Mouse (Mus musculus): ENCODE measurements around the gene Kazn. TPM values are rescaled to one million over a fixed set of nuclear protein-coding genes. Genes with fewer than 3 reads are reported as not detected.
A peak's percentile ranks its signal among the peaks of the same experiment; 100 is the strongest.

Gene Kazn
- total and polyA plus RNA-seq, 2 experiments from 2014 or later: 25.6 to 70.2 TPM

DNA sequence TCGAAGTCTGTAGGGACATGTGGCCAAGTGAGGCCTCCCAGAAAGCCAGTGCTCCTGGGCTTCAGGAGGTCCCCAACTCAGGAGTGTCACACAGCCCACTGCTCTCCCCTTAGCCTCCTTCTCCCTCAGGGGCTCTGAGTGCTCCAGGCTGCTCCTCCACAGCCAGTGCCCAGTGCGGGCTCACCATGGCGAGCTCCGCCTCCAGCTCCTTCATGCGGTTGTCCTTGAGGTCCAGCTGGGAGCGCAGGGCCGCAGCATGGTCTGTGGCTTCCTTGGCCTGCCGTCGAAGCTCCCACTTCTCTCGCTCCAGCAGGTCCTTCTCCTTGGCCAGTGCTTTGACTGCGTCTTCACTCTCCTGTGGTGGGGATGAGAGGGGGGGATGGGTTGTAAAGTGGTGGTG, 85.0 kb downstream of the Kazn start:
- WGBS: 62% methylated on average over 11 of the region's 11 CpGs

DNA sequence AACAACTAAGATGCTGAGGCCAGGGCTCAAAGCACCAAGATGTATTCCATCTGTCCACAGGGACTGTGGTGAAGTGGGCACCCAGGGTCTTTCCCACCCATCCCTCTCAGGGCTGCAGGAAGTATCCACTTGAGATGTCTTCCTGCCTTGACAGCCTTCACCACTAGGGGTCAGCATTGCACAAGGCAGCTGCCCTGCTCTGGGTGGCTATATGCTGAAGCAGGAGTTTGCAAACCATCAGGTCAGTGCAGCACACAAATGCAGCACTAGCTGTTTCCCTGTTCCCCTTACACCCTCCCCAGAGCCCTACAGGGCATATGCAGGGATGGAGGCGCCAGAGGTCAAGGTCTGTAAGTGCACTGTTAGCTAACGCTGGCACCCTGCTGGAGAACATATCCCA, 85.7 kb downstream of the Kazn start:
- H3K9me3 ChIP-seq (ENCODE audit: low read length): no peaks in the 10 kb centered on the region
- H3K9ac ChIP-seq (replicated peaks; ENCODE audit: low read length, poor library complexity, severe bottlenecking): no peak overlapping the region
- no peak overlapping the region for H3K4me2 ChIP-seq (ENCODE audit: low read depth, low read length, poor library complexity, severe bottlenecking)
- DNase-seq (ENCODE audit: low spot score): peak; percentile 90
- no peaks in the 10 kb centered on the region for H3K27me3 ChIP-seq (ENCODE audit: insufficient read depth, low read length)
- 4% methylated on average over 2 of the region's 2 CpGs for WGBS
- H3K36me3 ChIP-seq (ENCODE audit: insufficient read depth, low read length): peaks cover 15% of the 10 kb centered on the region
- no peaks in the 10 kb centered on the region for H3K4me1 ChIP-seq (ENCODE audit: insufficient read depth, low read length)
- ATAC-seq (ENCODE audit: low FRiP score): peak; percentile 76
- no peak overlapping the region for H3K4me3 ChIP-seq (ENCODE audit: low read depth, low read length)
- TF ChIP-seq CTCF (IDR thresholded peaks at IDR 0.05): peak; percentile 100
- H3K27ac ChIP-seq (ENCODE audit: low read depth, low read length): no peak overlapping the region

More for the DNA sequence above, 85.0 kb downstream of the Kazn start:
- ATAC-seq (ENCODE audit: low FRiP score) (no peak), DNase-seq (ENCODE audit: low spot score) (no peak)
- no peak overlapping the region for H3K4me2 ChIP-seq (ENCODE audit: low read depth, low read length, poor library complexity, severe bottlenecking)
- no peaks in the 10 kb centered on the region for H3K27me3 ChIP-seq (ENCODE audit: insufficient read depth, low read length)
- TF ChIP-seq CTCF (IDR thresholded peaks at IDR 0.05): no peak
- no peak overlapping the region for H3K4me3 ChIP-seq (ENCODE audit: low read depth, low read length)
- no peaks in the 10 kb centered on the region for H3K9me3 ChIP-seq (ENCODE audit: low read length)
- H3K27ac ChIP-seq (ENCODE audit: low read depth, low read length): no peak overlapping the region
- 0 out of 2 replicates have a peak, but pooled peaks cover 12% of the 10 kb centered on the region for H3K36me3 ChIP-seq (ENCODE audit: insufficient read depth, low read length)
- no peak overlapping the region for H3K9ac ChIP-seq (replicated peaks; ENCODE audit: low read length, poor library complexity, severe bottlenecking)
- H3K4me1 ChIP-seq (ENCODE audit: insufficient read depth, low read length): no peaks in the 10 kb centered on the region

DNA sequence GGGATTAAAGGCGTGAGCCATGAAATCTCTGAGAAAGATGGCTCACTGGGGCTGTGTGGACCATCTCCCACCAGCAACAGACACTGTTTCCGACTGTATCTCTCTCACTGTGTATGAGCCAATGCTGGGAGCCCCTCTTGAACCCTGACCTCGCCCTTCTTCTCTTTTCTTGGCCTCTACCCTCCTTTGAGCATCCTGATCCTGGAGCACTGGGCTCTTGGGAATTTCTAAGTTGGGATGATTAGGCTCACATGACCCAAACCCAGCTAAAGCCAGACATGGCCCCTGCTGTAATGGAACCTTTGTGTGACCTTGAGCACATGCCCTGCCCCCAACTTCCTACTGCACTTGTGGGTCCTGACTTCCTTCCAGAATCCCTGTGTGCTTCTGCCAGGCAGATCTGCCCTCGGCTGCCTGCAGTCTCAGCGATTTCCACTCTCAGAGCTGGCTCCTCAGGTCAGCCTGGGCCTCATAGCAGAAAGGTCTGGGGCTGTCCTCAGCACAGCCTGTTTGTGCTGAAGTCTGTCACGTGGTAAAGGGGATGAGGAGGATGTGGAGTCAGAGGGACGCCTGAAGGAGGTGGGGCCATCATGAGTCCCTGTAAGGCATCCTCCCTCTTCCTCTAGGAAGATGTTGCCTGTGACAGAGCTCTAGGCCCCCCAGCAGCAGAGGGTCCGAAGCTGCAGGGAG, 86.3 kb downstream of the Kazn start:
- no peaks in the 10 kb centered on the region for H3K9me3 ChIP-seq (ENCODE audit: low read length)
- no peak overlapping the region for H3K4me2 ChIP-seq (ENCODE audit: low read depth, low read length, poor library complexity, severe bottlenecking)
- H3K36me3 ChIP-seq (ENCODE audit: insufficient read depth, low read length): peaks cover 21% of the 10 kb centered on the region
- ATAC-seq (ENCODE audit: low FRiP score): no peak
- TF ChIP-seq CTCF (IDR thresholded peaks at IDR 0.05): no peak
- DNase-seq (ENCODE audit: low spot score): no peak
- no peak overlapping the region for H3K27ac ChIP-seq (ENCODE audit: low read depth, low read length)
- no peaks in the 10 kb centered on the region for H3K27me3 ChIP-seq (ENCODE audit: insufficient read depth, low read length)
- no peak overlapping the region for H3K4me3 ChIP-seq (ENCODE audit: low read depth, low read length)
- WGBS: 78% methylated on average over 8 of the region's 8 CpGs
- H3K9ac ChIP-seq (replicated peaks; ENCODE audit: low read length, poor library complexity, severe bottlenecking): no peak overlapping the region
- no peaks in the 10 kb centered on the region for H3K4me1 ChIP-seq (ENCODE audit: insufficient read depth, low read length)

DNA sequence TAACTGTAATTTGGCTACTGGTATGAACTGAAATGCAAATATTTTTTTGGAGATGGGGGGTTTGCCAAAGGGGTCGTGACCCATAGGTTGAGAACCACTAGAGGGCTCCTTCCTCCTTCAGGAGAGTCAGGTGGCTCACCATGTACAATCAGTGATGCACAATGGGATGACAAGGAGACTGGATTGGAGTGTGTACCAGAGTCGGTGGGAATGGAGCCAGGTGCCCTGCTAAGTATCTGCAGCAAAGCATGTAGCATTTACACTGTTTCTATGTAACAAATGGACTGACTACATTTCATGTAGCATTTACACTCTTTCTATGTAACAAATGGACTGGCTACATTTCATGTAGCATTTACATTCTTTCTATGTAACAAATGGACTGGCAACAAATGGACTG, 89.1 kb downstream of the Kazn start:
- ATAC-seq (ENCODE audit: low FRiP score): no peak
- Histone ChIP-seq H3K4me2 (ENCODE audit: low read depth, low read length, poor library complexity, severe bottlenecking) (no peak overlapping the region), H3K27me3 (ENCODE audit: insufficient read depth, low read length) (no peaks in the 10 kb centered on the region), H3K4me3 (ENCODE audit: low read depth, low read length) (no peak overlapping the region), H3K9ac (replicated peaks; ENCODE audit: low read length, poor library complexity, severe bottlenecking) (no peak overlapping the region), H3K9me3 (ENCODE audit: low read length) (no peaks in the 10 kb centered on the region), H3K27ac (ENCODE audit: low read depth, low read length) (no peak overlapping the region), H3K36me3 (ENCODE audit: insufficient read depth, low read length) (peaks cover 43% of the 10 kb centered on the region), H3K4me1 (ENCODE audit: insufficient read depth, low read length) (no peaks in the 10 kb centered on the region)
- WGBS: 73% methylated on average over 2 of the region's 2 CpGs
- no peak for TF ChIP-seq CTCF (IDR thresholded peaks at IDR 0.05)
- no peak for DNase-seq (ENCODE audit: low spot score)

DNA sequence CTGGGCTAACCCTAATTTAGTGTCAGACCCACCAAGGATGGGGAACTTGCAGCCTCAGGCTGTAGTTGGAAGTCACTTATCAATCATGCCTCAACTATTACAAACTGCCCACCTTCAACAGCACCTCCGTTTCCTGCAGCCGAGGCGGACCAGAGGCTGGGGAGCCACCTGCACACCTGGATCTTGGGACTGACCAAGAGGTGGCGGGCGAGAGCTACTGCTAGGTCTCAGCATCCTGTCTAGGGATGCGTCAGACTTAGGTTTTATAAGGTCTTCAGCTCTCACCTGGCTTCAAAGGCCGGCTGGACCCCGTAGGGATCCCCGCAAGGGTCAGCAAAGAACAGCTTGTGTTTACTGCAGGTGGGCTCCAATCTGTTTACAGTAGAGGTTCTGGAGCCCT, 90.0 kb downstream of the Kazn start:
- ATAC-seq (ENCODE audit: low FRiP score): no peak
- Histone ChIP-seq H3K4me3 (ENCODE audit: low read depth, low read length) (no peak overlapping the region), H3K9me3 (ENCODE audit: low read length) (no peaks in the 10 kb centered on the region), H3K9ac (replicated peaks; ENCODE audit: low read length, poor library complexity, severe bottlenecking) (no peak overlapping the region), H3K27me3 (ENCODE audit: insufficient read depth, low read length) (no peaks in the 10 kb centered on the region), H3K4me1 (ENCODE audit: insufficient read depth, low read length) (no peaks in the 10 kb centered on the region), H3K27ac (ENCODE audit: low read depth, low read length) (no peak overlapping the region), H3K36me3 (ENCODE audit: insufficient read depth, low read length) (peaks cover 49% of the 10 kb centered on the region), H3K4me2 (ENCODE audit: low read depth, low read length, poor library complexity, severe bottlenecking) (no peak overlapping the region)
- no peak for DNase-seq (ENCODE audit: low spot score)
- 85% methylated on average over 9 of the region's 9 CpGs for WGBS
- peak; percentile 47 for TF ChIP-seq CTCF (IDR thresholded peaks at IDR 0.05)

DNA sequence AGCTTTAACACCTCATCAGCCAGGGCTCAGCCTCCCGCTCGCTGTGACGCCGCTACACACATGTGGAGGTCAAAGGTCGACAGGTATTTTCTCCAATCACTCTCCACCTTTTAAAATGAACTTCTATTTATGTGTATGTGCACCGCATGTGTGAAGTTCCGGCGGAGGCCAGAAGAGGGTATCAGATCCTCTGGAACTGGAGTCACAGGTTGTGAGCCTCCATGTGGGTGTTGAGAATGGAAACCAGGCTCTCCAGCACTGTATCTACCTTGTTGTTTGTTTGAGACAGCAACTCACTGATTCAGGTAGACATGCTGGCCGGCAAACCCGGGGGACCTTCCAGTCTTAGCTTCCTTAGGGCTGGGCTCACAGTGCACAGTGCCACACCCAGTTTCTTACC, 91.5 kb downstream of the Kazn start:
- no peak overlapping the region for H3K4me3 ChIP-seq (ENCODE audit: low read depth, low read length)
- ATAC-seq (ENCODE audit: low FRiP score) (no peak), DNase-seq (ENCODE audit: low spot score) (no peak)
- H3K27me3 ChIP-seq (ENCODE audit: insufficient read depth, low read length): no peaks in the 10 kb centered on the region
- WGBS: 98% methylated on average over 10 of the region's 10 CpGs
- no peaks in the 10 kb centered on the region for H3K9me3 ChIP-seq (ENCODE audit: low read length)
- H3K4me1 ChIP-seq (ENCODE audit: insufficient read depth, low read length): no peaks in the 10 kb centered on the region
- TF ChIP-seq CTCF (IDR thresholded peaks at IDR 0.05): peak; percentile 19; the same call in 1 of the 2 replicates
- H3K27ac ChIP-seq (ENCODE audit: low read depth, low read length): no peak overlapping the region
- no peak overlapping the region for H3K4me2 ChIP-seq (ENCODE audit: low read depth, low read length, poor library complexity, severe bottlenecking)
- peaks cover 56% of the 10 kb centered on the region for H3K36me3 ChIP-seq (ENCODE audit: insufficient read depth, low read length)
- no peak overlapping the region for H3K9ac ChIP-seq (replicated peaks; ENCODE audit: low read length, poor library complexity, severe bottlenecking)

Measured in midbrain, postnatal 0 days (tissue).